Mouse (Mus musculus) bone marrow, adult 2 months (tissue): ENCODE results near the gene C1ql2.

Experiments
- CTCF ChIP-seq: fragments of 200-500 bp; IDR thresholded peaks from 2 replicates; pipeline ENCODE4 v1.5.1; 2011; ENCODE audit warnings: low read length, control low read depth; ENCODE audit not compliant: control insufficient read depth, insufficient read depth
- POLR2A ChIP-seq: fragments of 200-500 bp; IDR thresholded peaks from 2 replicates; pipeline ENCODE4 v1.6.1; 2011; ENCODE audit warnings: low read depth, mild to moderate bottlenecking, control low read depth, low read length, borderline replicate concordance; ENCODE audit not compliant: control insufficient read depth

DNA sequence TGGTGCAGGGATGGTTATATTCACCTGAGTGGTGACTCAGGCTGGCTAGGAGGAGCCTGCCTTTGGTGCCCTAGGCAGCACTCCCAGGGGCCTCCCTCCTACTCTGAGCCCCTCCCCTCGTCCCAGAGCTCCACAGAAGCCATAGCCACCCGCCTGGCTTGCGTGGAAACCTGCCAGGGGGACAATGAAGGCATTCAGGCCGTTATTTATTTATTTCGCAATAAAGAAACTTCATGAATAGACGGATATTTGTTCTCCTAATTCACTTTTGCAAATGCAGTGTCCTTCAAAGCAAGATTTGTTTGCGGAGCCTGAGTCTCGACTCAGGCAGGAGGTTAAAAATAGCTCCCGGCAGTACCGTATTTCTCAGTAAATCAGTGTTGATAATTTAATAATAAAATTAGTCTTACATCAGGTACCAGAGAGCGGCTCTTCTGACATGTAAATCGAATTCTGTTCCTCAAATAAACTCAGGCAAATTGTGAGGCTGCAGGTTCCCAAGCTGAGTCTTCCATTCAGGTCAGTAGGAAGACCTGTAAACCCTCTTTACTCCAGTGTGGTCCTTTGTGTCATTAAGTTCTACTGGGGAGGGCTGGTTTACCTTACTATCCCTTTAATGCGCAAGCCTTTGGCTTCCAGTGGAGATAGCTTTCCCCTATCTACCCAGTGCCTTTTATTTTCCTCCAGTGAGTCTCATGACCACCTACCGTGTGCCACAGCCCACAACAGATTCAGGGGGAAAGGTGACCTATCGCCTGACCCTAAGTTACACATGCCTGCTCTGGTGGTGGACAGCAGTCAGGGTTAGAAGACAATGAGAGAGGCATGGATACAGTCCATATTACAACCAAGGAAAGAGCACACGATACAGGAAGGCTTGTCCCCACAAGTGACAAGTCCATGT is 17.2 kb downstream of the C1ql2 start:
- TF ChIP-seq CTCF (no peak), POLR2A (no peak)
